Mouse (Mus musculus): Measurements from ENCODE around the gene Greb1. TPM values are rescaled to one million over a fixed set of nuclear protein-coding genes. Genes with fewer than 3 reads are reported as not detected.

Greb1 gene
- polyA plus RNA-seq, 1 experiment: 0.48 TPM

- Histone ChIP-seq H3K27ac (ENCODE audit: insufficient read depth, low read length) (no peak overlapping the region), H3K4me3 (ENCODE audit: insufficient read depth, low read length) (no peak overlapping the region), H3K4me1 (ENCODE audit: control insufficient read depth, insufficient read depth, low read length) (no peaks in the 10 kb centered on the region)
- TF ChIP-seq CTCF (IDR thresholded peaks at IDR 0.05; ENCODE audit: extremely low read depth, insufficient read depth, low read length) (no peak), POLR2A (IDR thresholded peaks at IDR 0.05; ENCODE audit: extremely low read depth, insufficient read depth, low read length) (no peak)
Observed at GRCm38 (mm10) chr12:16774605-16775004, 26.1 kb downstream of the Greb1 start.

- Histone ChIP-seq H3K27ac (ENCODE audit: insufficient read depth, low read length) (no peak overlapping the region), H3K4me3 (ENCODE audit: insufficient read depth, low read length) (no peak overlapping the region), H3K4me1 (ENCODE audit: control insufficient read depth, insufficient read depth, low read length) (no peaks in the 10 kb centered on the region)
- TF ChIP-seq CTCF (IDR thresholded peaks at IDR 0.05; ENCODE audit: extremely low read depth, insufficient read depth, low read length) (no peak), POLR2A (IDR thresholded peaks at IDR 0.05; ENCODE audit: extremely low read depth, insufficient read depth, low read length) (no peak)
Observed at GRCm38 (mm10) chr12:16769601-16770165, 31.0 kb downstream of the Greb1 start.

GRCm38 (mm10) chr12:16768711-16769110 is 32.0 kb downstream of the Greb1 start:
- no peaks in the 10 kb centered on the region for H3K4me1 ChIP-seq (ENCODE audit: control insufficient read depth, insufficient read depth, low read length)
- TF ChIP-seq CTCF (IDR thresholded peaks at IDR 0.05; ENCODE audit: extremely low read depth, insufficient read depth, low read length): no peak
- TF ChIP-seq POLR2A (IDR thresholded peaks at IDR 0.05; ENCODE audit: extremely low read depth, insufficient read depth, low read length): no peak
- H3K27ac ChIP-seq (ENCODE audit: insufficient read depth, low read length): no peak overlapping the region
- H3K4me3 ChIP-seq (ENCODE audit: insufficient read depth, low read length): no peak overlapping the region

- H3K27ac ChIP-seq (ENCODE audit: insufficient read depth, low read length): no peak overlapping the region
- no peaks in the 10 kb centered on the region for H3K4me1 ChIP-seq (ENCODE audit: control insufficient read depth, insufficient read depth, low read length)
- TF ChIP-seq CTCF (IDR thresholded peaks at IDR 0.05; ENCODE audit: extremely low read depth, insufficient read depth, low read length) (no peak), POLR2A (IDR thresholded peaks at IDR 0.05; ENCODE audit: extremely low read depth, insufficient read depth, low read length) (no peak)
- no peak overlapping the region for H3K4me3 ChIP-seq (ENCODE audit: insufficient read depth, low read length)
Observed at GRCm38 (mm10) chr12:16768251-16768650, 32.4 kb downstream of the Greb1 start.

- TF ChIP-seq CTCF (IDR thresholded peaks at IDR 0.05; ENCODE audit: extremely low read depth, insufficient read depth, low read length): no peak
- no peak for TF ChIP-seq POLR2A (IDR thresholded peaks at IDR 0.05; ENCODE audit: extremely low read depth, insufficient read depth, low read length)
- no peak overlapping the region for H3K4me3 ChIP-seq (ENCODE audit: insufficient read depth, low read length)
- H3K4me1 ChIP-seq (ENCODE audit: control insufficient read depth, insufficient read depth, low read length): no peaks in the 10 kb centered on the region
- H3K27ac ChIP-seq (ENCODE audit: insufficient read depth, low read length): no peak overlapping the region
Observed at GRCm38 (mm10) chr12:16764776-16765445, 35.8 kb downstream of the Greb1 start.

- TF ChIP-seq CTCF (IDR thresholded peaks at IDR 0.05; ENCODE audit: extremely low read depth, insufficient read depth, low read length) (no peak), POLR2A (IDR thresholded peaks at IDR 0.05; ENCODE audit: extremely low read depth, insufficient read depth, low read length) (no peak)
- H3K4me3 ChIP-seq (ENCODE audit: insufficient read depth, low read length): no peak overlapping the region
Observed at GRCm38 (mm10) chr12:16763649-16764422, 36.9 kb downstream of the Greb1 start.

GRCm38 (mm10) chr12:16761461-16761860 is 39.2 kb downstream of the Greb1 start:
- Histone ChIP-seq H3K27ac (ENCODE audit: insufficient read depth, low read length) (no peak overlapping the region), H3K4me3 (ENCODE audit: insufficient read depth, low read length) (no peak overlapping the region), H3K4me1 (ENCODE audit: control insufficient read depth, insufficient read depth, low read length) (no peaks in the 10 kb centered on the region)
- TF ChIP-seq POLR2A (IDR thresholded peaks at IDR 0.05; ENCODE audit: extremely low read depth, insufficient read depth, low read length) (no peak), CTCF (IDR thresholded peaks at IDR 0.05; ENCODE audit: extremely low read depth, insufficient read depth, low read length) (no peak)

More at GRCm38 (mm10) chr12:16763649-16764422, 36.9 kb downstream of the Greb1 start:
- Histone ChIP-seq H3K27ac (ENCODE audit: insufficient read depth, low read length) (no peak overlapping the region), H3K4me1 (ENCODE audit: control insufficient read depth, insufficient read depth, low read length) (no peaks in the 10 kb centered on the region)

- H3K4me3 ChIP-seq (ENCODE audit: insufficient read depth, low read length): no peak overlapping the region
- H3K4me1 ChIP-seq (ENCODE audit: control insufficient read depth, insufficient read depth, low read length): no peaks in the 10 kb centered on the region
- H3K27ac ChIP-seq (ENCODE audit: insufficient read depth, low read length): no peak overlapping the region
- TF ChIP-seq CTCF (IDR thresholded peaks at IDR 0.05; ENCODE audit: extremely low read depth, insufficient read depth, low read length) (no peak), POLR2A (IDR thresholded peaks at IDR 0.05; ENCODE audit: extremely low read depth, insufficient read depth, low read length) (no peak)
Observed at GRCm38 (mm10) chr12:16760246-16760645, 40.4 kb downstream of the Greb1 start.

- no peak overlapping the region for H3K4me3 ChIP-seq (ENCODE audit: insufficient read depth, low read length)
- no peaks in the 10 kb centered on the region for H3K4me1 ChIP-seq (ENCODE audit: control insufficient read depth, insufficient read depth, low read length)
- no peak for TF ChIP-seq POLR2A (IDR thresholded peaks at IDR 0.05; ENCODE audit: extremely low read depth, insufficient read depth, low read length)
- TF ChIP-seq CTCF (IDR thresholded peaks at IDR 0.05; ENCODE audit: extremely low read depth, insufficient read depth, low read length): peak; percentile 65
Observed at GRCm38 (mm10) chr12:16754311-16754710, 46.4 kb downstream of the Greb1 start.

More at GRCm38 (mm10) chr12:16754311-16754710, 46.4 kb downstream of the Greb1 start:
- no peak overlapping the region for H3K27ac ChIP-seq (ENCODE audit: insufficient read depth, low read length)

Measured in cortical plate, adult 2 months (tissue).